Mouse (Mus musculus) testis, adult 2 months (tissue): ENCODE results near the gene Ndc80.

Source experiments
- CTCF ChIP-seq: fragments of 200-500 bp; IDR thresholded peaks from 2 replicates; pipeline ENCODE4 v1.5.1; 2012; ENCODE audit warnings: low read depth, mild to moderate bottlenecking, inconsistent platforms, low read length, moderate library complexity; ENCODE audit not compliant: control insufficient read depth, insufficient read depth, insufficient replicate concordance
- POLR2A ChIP-seq: fragments of 200-500 bp; IDR thresholded peaks from 2 replicates; pipeline ENCODE4 v1.6.1; 2012; ENCODE audit warnings: low read depth, mild to moderate bottlenecking, inconsistent platforms, low read length, moderate library complexity; ENCODE audit not compliant: control insufficient read depth

GRCm38 (mm10) chr17:71477481-71477880 is 49.2 kb downstream of the Ndc80 start:
- TF ChIP-seq CTCF (no peak), POLR2A (no peak)
